Mouse (Mus musculus): ENCODE measurements around the gene Hdgfl3. TPM values are rescaled to one million over a fixed set of nuclear protein-coding genes. Genes with fewer than 3 reads are reported as not detected.

Hdgfl3 gene
- 6.3 and 6.7 TPM in 2 replicates for polyA plus RNA-seq (2015; fragmentation: Nextera tagmentation; extraction: Ambion mirVana)

DNA sequence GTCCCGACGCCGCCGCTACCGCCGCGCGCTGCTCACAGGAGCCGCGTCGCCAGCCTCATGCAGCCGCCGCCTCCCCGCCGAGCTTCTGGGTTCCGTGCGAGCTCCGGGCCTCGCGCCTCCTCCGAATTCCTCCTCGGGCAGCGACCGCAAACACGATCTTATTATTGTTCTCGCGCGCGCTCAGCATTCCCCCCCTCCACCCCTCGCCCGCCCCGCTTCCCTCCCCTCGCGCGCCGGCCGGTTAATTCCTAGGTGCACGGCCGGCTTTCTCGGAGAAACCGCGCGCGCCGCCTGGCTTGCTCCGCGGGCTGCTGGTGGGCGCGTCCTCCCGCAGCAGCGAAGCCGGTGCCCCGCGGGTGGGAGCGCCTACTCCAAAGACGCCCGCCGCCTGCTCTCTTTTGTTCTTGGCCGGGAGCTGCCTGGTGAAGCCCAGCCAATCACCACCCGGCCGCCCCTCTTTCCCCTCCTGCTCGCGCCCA is at the start of gene Hdgfl3:
Gene Hdgfl3, minus strand, starts transcription at position 207 of the 479 bp plus-strand sequence.
- peaks cover 16% of the 10 kb centered on the region; the same call in 1 of the 2 replicates for H3K27me3 ChIP-seq (replicated peaks; ENCODE audit: control insufficient read depth, insufficient read depth, low read length)
- 0 out of 2 replicates have a peak, but pooled peaks cover 2% of the 10 kb centered on the region for H3K4me1 ChIP-seq (ENCODE audit: control insufficient read depth, insufficient read depth, low read length)
- under 1% methylated on average over 58 of the region's 63 CpGs for WGBS
- peak within 1 kb of the TSS; percentile 79 for H3K27ac ChIP-seq (ENCODE audit: low read length)
- H3K4me3 ChIP-seq (ENCODE audit: low read length): peak within 1 kb of the TSS; percentile 53
- H3K9ac ChIP-seq (ENCODE audit: low read depth, low read length): peak within 1 kb of the TSS; percentile 81
- peak; percentile 87 for ATAC-seq
- H3K36me3 ChIP-seq (ENCODE audit: control insufficient read depth, insufficient read depth, low read length): no peaks in the 10 kb centered on the region
- H3K4me2 ChIP-seq (ENCODE audit: low read depth, low read length): peak within 1 kb of the TSS; percentile 85
- H3K9me3 ChIP-seq (ENCODE audit: control insufficient read depth, low read length): no peaks in the 10 kb centered on the region

DNA sequence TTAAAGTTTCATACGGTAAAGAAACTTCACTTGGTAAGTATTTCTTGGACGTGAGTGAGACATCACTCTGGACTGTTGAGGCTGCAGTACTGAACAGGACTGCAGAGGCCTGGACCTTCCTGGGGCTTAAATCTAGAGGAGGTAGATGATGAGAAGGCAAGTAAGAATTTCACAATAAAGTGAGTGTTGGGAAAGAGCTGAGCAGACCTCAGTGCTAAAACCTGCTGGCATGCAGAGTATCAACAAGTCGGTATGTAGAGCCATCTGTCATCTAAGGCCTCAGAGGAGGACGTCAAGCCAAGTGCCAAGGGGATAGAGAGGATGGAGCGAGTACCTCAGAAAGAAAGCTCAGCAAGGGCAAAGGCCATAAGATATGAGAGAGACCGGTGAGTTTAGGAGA is 49.4 kb upstream of the Hdgfl3 start:
- Histone ChIP-seq H3K4me2 (ENCODE audit: low read depth, low read length) (no peak overlapping the region), H3K27ac (ENCODE audit: low read length) (no peak overlapping the region), H3K9ac (ENCODE audit: low read depth, low read length) (no peak overlapping the region), H3K4me3 (ENCODE audit: low read length) (no peak overlapping the region), H3K9me3 (ENCODE audit: control insufficient read depth, low read length) (no peaks in the 10 kb centered on the region), H3K27me3 (replicated peaks; ENCODE audit: control insufficient read depth, insufficient read depth, low read length) (peaks cover 2% of the 10 kb centered on the region), H3K36me3 (ENCODE audit: control insufficient read depth, insufficient read depth, low read length) (no peaks in the 10 kb centered on the region), H3K4me1 (ENCODE audit: control insufficient read depth, insufficient read depth, low read length) (no peaks in the 10 kb centered on the region)
- WGBS: 62% methylated on average over 6 of the region's 6 CpGs
- no peak for ATAC-seq

DNA sequence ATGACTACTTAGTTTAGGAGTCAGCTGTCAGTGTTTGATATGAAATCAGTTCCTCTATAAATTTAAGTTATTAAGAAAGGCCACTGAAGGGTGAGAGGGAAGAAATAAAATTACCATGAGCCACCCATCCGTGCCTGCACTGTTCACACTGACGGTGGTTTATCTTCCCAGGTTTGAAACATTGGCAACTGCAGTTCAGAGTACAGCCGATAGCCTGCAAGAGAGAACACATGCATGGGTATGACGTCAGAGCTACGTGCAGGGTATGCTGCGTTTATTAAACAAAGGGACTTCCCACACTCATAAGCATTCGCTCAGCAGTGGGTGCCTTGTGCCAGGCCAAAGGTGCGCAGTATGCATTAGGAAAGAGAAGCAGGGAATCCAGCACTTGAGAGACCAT is 44.0 kb upstream of the Hdgfl3 start:
- Histone ChIP-seq H3K4me2 (ENCODE audit: low read depth, low read length) (no peak overlapping the region), H3K4me1 (ENCODE audit: control insufficient read depth, insufficient read depth, low read length) (no peaks in the 10 kb centered on the region), H3K9ac (ENCODE audit: low read depth, low read length) (no peak overlapping the region), H3K27ac (ENCODE audit: low read length) (no peak overlapping the region), H3K9me3 (ENCODE audit: control insufficient read depth, low read length) (no peaks in the 10 kb centered on the region), H3K27me3 (replicated peaks; ENCODE audit: control insufficient read depth, insufficient read depth, low read length) (no peaks in the 10 kb centered on the region), H3K4me3 (ENCODE audit: low read length) (no peak overlapping the region), H3K36me3 (ENCODE audit: control insufficient read depth, insufficient read depth, low read length) (no peaks in the 10 kb centered on the region)
- ATAC-seq: no peak
- WGBS: 55% methylated on average over 8 of the region's 8 CpGs

DNA sequence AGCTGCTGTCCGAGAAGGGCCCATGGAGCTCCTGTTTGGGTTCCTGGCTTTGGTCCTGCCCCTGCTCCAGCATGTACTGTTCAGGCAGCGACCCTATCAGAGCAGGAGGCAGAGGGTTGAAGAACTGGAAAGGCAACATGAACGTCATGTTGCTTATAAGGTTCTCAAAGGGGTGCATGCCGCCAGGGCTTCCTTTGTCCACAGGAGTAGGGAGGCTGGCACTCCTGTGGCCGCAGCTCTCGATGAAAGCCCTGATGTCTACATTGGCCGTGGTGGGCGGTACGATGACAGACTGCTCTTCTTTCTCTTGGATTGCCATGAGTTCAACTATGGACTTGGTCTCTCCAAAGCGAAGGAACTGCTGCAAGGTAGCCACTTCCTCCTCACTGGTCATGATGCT is 40.3 kb upstream of the Hdgfl3 start:
- H3K36me3 ChIP-seq (ENCODE audit: control insufficient read depth, insufficient read depth, low read length): no peaks in the 10 kb centered on the region
- WGBS: 90% methylated on average over 10 of the region's 10 CpGs
- no peak for ATAC-seq

DNA sequence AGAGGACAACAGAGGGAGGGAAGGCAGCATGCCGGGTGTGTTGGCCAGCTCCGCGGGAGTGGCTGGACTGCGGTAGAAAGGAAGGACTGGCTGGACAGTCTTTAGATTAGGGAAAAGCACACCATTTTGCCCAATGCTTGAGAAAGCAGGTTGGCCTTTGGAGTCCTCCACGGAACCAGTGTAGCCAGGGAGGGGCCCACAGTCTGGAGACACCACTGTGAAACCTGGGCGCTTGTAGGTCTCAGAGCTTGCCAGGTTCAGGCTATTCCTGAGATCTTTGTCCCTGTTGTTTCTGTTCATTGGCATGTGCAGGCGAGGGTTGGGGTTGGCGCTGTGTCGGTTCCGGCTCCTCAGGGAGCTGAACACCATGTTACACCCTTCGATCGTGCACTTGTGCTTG is 39.7 kb upstream of the Hdgfl3 start:
- Histone ChIP-seq H3K9me3 (ENCODE audit: control insufficient read depth, low read length) (no peaks in the 10 kb centered on the region), H3K4me2 (ENCODE audit: low read depth, low read length) (no peak overlapping the region), H3K4me1 (ENCODE audit: control insufficient read depth, insufficient read depth, low read length) (no peaks in the 10 kb centered on the region), H3K27ac (ENCODE audit: low read length) (no peak overlapping the region), H3K9ac (ENCODE audit: low read depth, low read length) (no peak overlapping the region), H3K4me3 (ENCODE audit: low read length) (no peak overlapping the region), H3K36me3 (ENCODE audit: control insufficient read depth, insufficient read depth, low read length) (no peaks in the 10 kb centered on the region), H3K27me3 (replicated peaks; ENCODE audit: control insufficient read depth, insufficient read depth, low read length) (no peaks in the 10 kb centered on the region)
- WGBS: 91% methylated on average over 12 of the region's 12 CpGs
- ATAC-seq: no peak

More for the DNA sequence above, 40.3 kb upstream of the Hdgfl3 start:
- no peak overlapping the region for H3K9ac ChIP-seq (ENCODE audit: low read depth, low read length)
- no peak overlapping the region for H3K4me2 ChIP-seq (ENCODE audit: low read depth, low read length)
- no peaks in the 10 kb centered on the region for H3K27me3 ChIP-seq (replicated peaks; ENCODE audit: control insufficient read depth, insufficient read depth, low read length)
- no peaks in the 10 kb centered on the region for H3K4me1 ChIP-seq (ENCODE audit: control insufficient read depth, insufficient read depth, low read length)
- H3K27ac ChIP-seq (ENCODE audit: low read length): no peak overlapping the region
- H3K9me3 ChIP-seq (ENCODE audit: control insufficient read depth, low read length): no peaks in the 10 kb centered on the region
- H3K4me3 ChIP-seq (ENCODE audit: low read length): no peak overlapping the region

DNA sequence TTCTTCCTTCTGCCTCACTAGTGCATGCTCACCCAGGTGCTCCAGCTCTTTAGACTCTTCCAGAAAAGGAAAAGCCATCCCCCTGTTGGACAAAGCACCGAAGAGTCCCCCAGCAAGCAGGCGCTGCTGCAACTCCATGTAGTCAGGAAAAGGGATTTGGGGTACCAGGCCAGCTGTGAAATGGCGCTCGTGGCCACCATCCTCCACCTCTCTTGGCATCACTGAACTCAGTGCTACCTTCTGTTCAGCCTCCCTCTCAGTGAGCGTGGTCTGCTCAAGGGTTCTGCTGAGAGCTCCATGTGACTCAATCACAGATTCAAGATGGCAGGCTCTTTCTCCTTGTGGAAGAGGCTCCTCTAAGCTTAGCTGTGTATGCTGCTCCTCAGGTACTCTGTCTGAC is 39.1 kb upstream of the Hdgfl3 start:
- no peaks in the 10 kb centered on the region for H3K36me3 ChIP-seq (ENCODE audit: control insufficient read depth, insufficient read depth, low read length)
- no peak for ATAC-seq
- H3K4me3 ChIP-seq (ENCODE audit: low read length): no peak overlapping the region
- H3K9ac ChIP-seq (ENCODE audit: low read depth, low read length): no peak overlapping the region
- no peaks in the 10 kb centered on the region for H3K9me3 ChIP-seq (ENCODE audit: control insufficient read depth, low read length)
- no peaks in the 10 kb centered on the region for H3K27me3 ChIP-seq (replicated peaks; ENCODE audit: control insufficient read depth, insufficient read depth, low read length)
- no peak overlapping the region for H3K4me2 ChIP-seq (ENCODE audit: low read depth, low read length)
- no peaks in the 10 kb centered on the region for H3K4me1 ChIP-seq (ENCODE audit: control insufficient read depth, insufficient read depth, low read length)
- no peak overlapping the region for H3K27ac ChIP-seq (ENCODE audit: low read length)
- WGBS: 92% methylated on average over 5 of the region's 5 CpGs

DNA sequence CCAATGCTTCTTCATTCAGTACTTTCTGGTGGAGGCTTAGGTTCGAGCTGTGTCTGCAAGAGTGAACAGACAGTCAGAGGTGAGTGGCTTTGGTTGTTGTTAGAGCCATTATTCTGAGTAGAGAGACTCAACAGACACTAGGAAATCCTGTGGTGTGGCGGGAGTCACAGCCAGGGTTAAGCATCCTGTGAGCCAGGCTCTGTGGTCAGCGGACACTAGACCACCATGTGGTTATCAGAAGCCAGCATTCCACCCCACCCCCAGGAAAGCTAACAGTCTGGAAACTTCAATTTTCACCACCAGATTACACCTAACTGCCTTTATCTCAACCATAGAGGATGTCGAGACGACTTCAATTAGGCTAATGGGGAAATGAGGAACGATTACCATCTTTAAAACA is 34.7 kb upstream of the Hdgfl3 start:
- H3K4me3 ChIP-seq (ENCODE audit: low read length): no peak overlapping the region
- H3K4me1 ChIP-seq (ENCODE audit: control insufficient read depth, insufficient read depth, low read length): no peaks in the 10 kb centered on the region
- ATAC-seq: no peak
- H3K36me3 ChIP-seq (ENCODE audit: control insufficient read depth, insufficient read depth, low read length): no peaks in the 10 kb centered on the region
- H3K9ac ChIP-seq (ENCODE audit: low read depth, low read length): no peak overlapping the region
- H3K27ac ChIP-seq (ENCODE audit: low read length): no peak overlapping the region
- H3K4me2 ChIP-seq (ENCODE audit: low read depth, low read length): no peak overlapping the region
- 75% methylated on average over 6 of the region's 6 CpGs for WGBS
- no peaks in the 10 kb centered on the region for H3K27me3 ChIP-seq (replicated peaks; ENCODE audit: control insufficient read depth, insufficient read depth, low read length)
- H3K9me3 ChIP-seq (ENCODE audit: control insufficient read depth, low read length): no peaks in the 10 kb centered on the region

DNA sequence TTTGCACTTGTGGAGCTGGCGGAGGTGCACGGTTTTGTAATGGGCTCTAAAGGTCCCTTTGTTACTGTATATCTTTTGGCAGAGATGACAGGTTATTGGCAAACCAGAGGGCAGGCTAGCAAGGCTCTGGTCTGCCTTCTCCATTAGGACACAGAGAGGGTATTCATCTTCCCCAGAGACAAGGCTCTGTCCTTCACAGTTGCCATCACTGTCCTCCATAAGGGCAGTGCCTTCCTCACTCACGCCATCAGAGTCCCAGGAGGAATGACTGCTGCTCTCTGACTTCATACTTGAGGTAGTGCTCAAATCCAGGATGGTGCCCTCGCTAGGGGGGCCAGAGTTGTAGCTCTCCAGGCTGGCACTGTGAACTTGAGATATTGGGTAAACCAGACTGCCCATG is 34.2 kb upstream of the Hdgfl3 start:
- Histone ChIP-seq H3K4me3 (ENCODE audit: low read length) (no peak overlapping the region), H3K4me1 (ENCODE audit: control insufficient read depth, insufficient read depth, low read length) (no peaks in the 10 kb centered on the region), H3K36me3 (ENCODE audit: control insufficient read depth, insufficient read depth, low read length) (no peaks in the 10 kb centered on the region), H3K27me3 (replicated peaks; ENCODE audit: control insufficient read depth, insufficient read depth, low read length) (no peaks in the 10 kb centered on the region), H3K9ac (ENCODE audit: low read depth, low read length) (no peak overlapping the region), H3K9me3 (ENCODE audit: control insufficient read depth, low read length) (no peaks in the 10 kb centered on the region), H3K27ac (ENCODE audit: low read length) (no peak overlapping the region), H3K4me2 (ENCODE audit: low read depth, low read length) (no peak overlapping the region)
- 79% methylated on average over 4 of the region's 4 CpGs for WGBS
- no peak for ATAC-seq

DNA sequence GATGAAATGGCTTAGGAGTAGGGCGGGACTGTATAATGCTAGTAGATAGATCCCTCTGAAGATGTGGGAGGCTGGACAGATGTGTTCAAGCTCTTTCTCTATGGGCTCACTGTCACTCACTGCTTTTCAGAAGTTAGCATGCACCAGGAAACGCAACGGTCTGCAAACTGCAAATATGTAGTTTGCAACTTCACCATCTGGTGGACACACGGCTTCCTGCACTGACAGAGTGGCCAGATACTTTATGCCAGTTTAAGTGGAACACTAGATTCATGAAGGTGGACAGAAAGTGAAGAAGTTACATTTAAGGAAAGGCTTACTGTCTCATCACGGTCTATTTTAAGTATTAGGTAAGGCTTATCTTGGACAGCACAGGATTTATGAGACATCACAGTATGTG is 31.9 kb upstream of the Hdgfl3 start:
- no peak overlapping the region for H3K4me2 ChIP-seq (ENCODE audit: low read depth, low read length)
- no peak for ATAC-seq
- no peak overlapping the region for H3K9ac ChIP-seq (ENCODE audit: low read depth, low read length)
- no peak overlapping the region for H3K27ac ChIP-seq (ENCODE audit: low read length)
- no peaks in the 10 kb centered on the region for H3K4me1 ChIP-seq (ENCODE audit: control insufficient read depth, insufficient read depth, low read length)
- H3K4me3 ChIP-seq (ENCODE audit: low read length): no peak overlapping the region
- no peaks in the 10 kb centered on the region for H3K27me3 ChIP-seq (replicated peaks; ENCODE audit: control insufficient read depth, insufficient read depth, low read length)
- H3K9me3 ChIP-seq (ENCODE audit: control insufficient read depth, low read length): no peaks in the 10 kb centered on the region
- 71% methylated on average over 5 of the region's 5 CpGs for WGBS
- no peaks in the 10 kb centered on the region for H3K36me3 ChIP-seq (ENCODE audit: control insufficient read depth, insufficient read depth, low read length)

DNA sequence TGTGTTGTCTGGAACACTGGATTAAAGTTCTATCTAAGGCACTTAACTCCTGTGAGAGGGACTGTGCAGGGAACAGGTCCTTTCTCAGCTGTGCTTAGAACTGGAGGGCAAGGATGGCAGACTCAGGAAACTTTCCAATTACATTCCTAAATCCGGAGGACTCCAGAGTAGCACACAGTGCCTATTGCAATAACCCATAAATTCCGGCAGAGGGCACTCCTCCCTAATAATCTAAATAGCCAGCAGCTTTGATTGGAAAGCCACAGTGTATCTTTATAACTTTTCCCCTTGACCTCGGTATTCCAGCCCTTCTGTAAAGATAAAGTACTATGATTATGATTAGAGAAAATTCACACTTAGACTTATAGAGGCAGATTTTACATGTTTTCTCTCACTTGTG is 25.4 kb upstream of the Hdgfl3 start:
- Histone ChIP-seq H3K4me1 (ENCODE audit: control insufficient read depth, insufficient read depth, low read length) (no peaks in the 10 kb centered on the region), H3K4me3 (ENCODE audit: low read length) (no peak overlapping the region), H3K36me3 (ENCODE audit: control insufficient read depth, insufficient read depth, low read length) (no peaks in the 10 kb centered on the region), H3K9me3 (ENCODE audit: control insufficient read depth, low read length) (no peaks in the 10 kb centered on the region), H3K4me2 (ENCODE audit: low read depth, low read length) (no peak overlapping the region), H3K9ac (ENCODE audit: low read depth, low read length) (no peak overlapping the region), H3K27ac (ENCODE audit: low read length) (no peak overlapping the region), H3K27me3 (replicated peaks; ENCODE audit: control insufficient read depth, insufficient read depth, low read length) (no peaks in the 10 kb centered on the region)
- 2% methylated on average over 3 of the region's 3 CpGs for WGBS
- no peak; the same call in 1 of the 2 replicates for ATAC-seq

All from intestine, embryonic 16.5 days (tissue).